Mouse (Mus musculus) bone marrow, adult 2 months (tissue): Measurements from ENCODE around the gene Ms4a12.

Experiments
- CTCF ChIP-seq: fragments of 200-500 bp; IDR thresholded peaks from 2 replicates; pipeline ENCODE4 v1.5.1; 2011; ENCODE audit warnings: low read length, control low read depth; ENCODE audit not compliant: control insufficient read depth, insufficient read depth
- POLR2A ChIP-seq: fragments of 200-500 bp; IDR thresholded peaks from 2 replicates; pipeline ENCODE4 v1.6.1; 2011; ENCODE audit warnings: low read depth, mild to moderate bottlenecking, control low read depth, low read length, borderline replicate concordance; ENCODE audit not compliant: control insufficient read depth

DNA sequence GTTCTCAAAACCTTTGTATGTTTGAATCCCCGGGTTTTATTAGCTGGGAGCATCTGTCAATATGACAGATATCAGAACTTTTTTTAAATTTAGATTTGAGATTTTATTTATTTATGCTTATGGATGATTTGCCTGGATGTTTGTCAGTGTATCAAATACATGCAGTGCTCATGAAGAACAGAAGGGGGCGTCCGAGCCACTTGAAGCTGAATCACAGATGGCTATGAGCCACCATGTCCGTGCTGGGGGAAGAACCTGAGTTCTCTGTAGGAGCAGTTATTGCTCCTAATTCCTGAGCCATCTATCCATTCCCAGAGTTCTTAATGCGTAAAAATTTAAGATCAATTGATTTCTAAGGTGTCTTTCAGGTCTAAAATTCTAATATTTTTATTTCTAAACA lies 48.1 kb downstream of the Ms4a12 start:
- no peak for TF ChIP-seq POLR2A
- TF ChIP-seq CTCF: peak; percentile 54
